Mouse (Mus musculus): ENCODE results near the gene Bola1. TPM values are rescaled to one million over a fixed set of nuclear protein-coding genes. Genes with fewer than 3 reads are reported as not detected.
"Not testable (repeated sequence)": the region's sequence is repeated elsewhere in the genome, so short reads cannot be mapped to it uniquely, and the experiment has no call there.

Bola1 gene
- total RNA-seq, 1 experiment from 2014 or later, result 6.9 TPM

DNA sequence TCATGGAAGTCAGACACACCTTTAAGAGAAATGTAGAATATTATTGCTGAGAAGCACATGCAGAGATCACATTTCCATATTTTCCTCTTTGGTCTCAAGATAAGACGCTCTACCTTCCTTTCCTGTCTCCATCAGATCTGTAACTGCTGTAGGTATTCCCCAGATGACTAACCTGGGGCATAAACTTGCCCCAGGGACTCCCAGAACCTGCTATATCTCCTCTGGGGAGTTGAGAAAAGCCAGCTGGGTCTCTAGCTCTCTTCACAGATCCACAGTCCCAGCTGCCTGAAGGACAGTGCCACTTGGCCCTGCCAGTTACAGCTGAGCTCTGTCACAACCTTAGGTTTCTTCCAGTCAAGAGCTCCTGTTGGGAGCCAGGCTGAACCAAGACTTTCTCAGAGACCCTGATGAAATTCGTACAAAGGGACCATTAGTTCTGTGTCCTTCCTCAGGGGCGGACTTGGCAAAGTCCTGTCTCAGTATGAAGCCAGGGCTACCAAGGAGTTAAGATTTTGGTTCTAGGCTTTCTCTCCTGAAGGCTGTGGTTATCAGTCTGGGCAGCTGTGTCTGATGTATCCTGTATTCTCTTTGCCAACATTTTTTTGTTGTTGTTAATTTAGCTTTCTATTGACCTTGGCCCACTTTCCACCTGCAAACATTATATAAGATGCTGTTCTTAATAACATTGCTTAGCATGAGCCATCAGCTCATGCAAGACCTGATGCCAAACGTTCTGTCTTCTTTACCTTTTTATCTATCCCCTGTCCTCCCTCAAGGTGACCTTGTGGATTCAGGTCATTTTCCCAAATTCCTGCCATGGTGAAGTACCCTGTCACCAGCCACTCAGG is 11.6 kb upstream of the Bola1 start:
- no peak for ATAC-seq (replicated peaks; ENCODE audit: insufficient number of reproducible peaks, low FRiP score, low TSS enrichment, poor library complexity, severe bottlenecking)

DNA sequence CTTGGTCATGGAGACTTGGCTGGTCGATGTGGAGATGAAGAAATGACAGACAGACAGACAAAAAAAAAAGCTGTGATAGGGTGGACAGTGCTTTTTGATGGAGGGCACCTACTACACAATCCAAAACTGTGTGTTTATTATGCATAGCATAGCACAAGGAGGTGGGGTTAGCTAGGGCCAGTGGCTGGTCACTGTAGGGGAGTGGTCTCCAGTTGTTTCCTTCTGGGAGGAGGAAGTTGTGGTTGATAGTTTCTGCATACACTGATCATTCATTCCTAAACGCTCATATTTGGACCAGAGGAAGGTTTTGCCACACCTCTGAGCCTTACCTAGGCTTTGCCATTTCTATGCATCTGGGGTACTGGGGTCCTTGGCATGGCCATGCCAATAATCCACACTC is 10.9 kb upstream of the Bola1 start:
- ATAC-seq (replicated peaks; ENCODE audit: insufficient number of reproducible peaks, low FRiP score, low TSS enrichment, poor library complexity, severe bottlenecking), result peak; percentile 57; the same call in 1 of the 2 replicates

DNA sequence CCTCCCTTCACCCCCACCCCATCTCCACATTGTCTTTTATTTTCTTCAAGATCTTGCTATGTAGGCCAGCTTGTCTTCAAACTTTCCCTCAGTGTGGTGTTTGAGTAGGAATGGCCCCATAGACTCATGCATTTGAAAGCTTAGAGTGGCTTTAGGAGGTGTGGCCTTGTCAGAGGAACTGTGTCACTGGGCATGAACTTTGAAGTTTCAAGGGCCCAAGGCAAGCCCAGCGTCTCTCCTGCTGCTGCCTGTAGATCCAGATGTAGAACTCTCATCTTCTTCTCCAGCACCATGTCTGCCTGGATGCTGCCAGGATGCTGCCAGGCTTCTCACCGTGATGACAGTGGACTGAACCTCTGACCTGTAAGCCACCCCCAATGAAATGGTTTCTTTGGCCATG is 9.3 kb upstream of the Bola1 start:
- ATAC-seq (replicated peaks; ENCODE audit: insufficient number of reproducible peaks, low FRiP score, low TSS enrichment, poor library complexity, severe bottlenecking), result 0 out of 2 replicates have a peak, but pooled peaks have one; percentile 14

DNA sequence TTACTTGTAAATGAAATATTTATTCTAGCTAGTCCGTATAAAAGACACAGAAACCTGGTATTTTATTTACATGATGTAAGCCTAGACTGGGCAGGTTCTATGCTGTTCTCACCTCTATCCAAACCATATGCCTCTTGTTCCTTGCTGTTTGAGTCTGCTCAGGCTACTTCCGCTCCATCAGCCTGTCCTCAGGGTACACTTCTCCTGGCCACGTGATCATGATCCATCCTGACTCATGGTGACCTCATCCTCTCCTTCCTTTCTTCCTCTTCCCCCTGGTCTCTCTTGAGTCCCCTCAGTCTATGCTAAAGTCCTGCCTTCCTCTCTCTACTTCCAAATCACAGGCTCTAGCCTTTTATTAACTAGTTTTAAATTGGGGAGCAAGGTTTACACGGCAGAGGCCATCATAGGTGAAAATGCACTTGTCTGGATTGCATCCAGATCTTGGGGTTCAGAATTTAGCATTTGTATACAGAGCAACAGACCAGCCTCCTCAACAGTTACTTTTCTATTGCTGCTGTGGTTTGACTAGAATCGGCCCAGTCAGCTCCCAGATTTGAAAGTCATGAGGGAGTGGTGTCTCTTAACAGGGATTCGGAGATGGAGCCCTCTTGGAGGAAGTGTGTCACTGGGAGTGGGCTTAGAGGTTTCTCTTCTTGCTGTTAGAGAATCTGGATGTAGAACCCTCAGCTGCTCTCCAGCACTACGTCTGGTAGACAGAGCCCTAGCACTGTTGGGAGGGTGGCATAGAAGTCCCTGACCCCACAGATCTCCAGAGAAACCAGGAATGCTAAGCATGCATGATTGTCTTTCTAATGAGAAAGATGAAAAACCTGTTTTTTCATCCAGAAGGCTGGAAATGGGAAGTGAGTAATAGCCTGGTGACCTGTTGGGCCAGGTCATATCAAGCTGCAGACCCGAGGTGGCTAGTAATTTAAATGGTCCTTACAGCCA is 7.5 kb upstream of the Bola1 start:
- peak; percentile 62 for ATAC-seq (replicated peaks; ENCODE audit: insufficient number of reproducible peaks, low FRiP score, low TSS enrichment, poor library complexity, severe bottlenecking)

DNA sequence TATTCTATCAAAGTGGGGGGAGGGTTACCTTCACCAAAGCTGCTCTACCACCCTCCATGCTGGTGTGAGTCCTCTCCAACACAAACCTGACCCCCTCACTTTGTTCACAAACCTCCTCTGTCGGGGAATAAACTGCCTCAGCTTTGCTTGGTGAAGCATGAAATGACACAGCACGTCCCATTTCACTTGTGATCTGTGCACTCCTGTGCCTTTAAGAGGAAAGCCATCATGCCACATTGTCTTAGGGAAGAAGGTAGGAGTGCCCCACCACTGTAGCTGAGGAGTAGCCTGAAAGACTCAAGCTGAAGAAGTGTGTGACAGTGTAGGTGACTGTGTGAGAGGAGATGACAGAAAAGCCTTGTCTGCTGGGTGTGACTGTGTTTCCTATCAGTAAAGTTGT is 5.9 kb upstream of the Bola1 start:
- no peak for ATAC-seq (replicated peaks; ENCODE audit: insufficient number of reproducible peaks, low FRiP score, low TSS enrichment, poor library complexity, severe bottlenecking)

DNA sequence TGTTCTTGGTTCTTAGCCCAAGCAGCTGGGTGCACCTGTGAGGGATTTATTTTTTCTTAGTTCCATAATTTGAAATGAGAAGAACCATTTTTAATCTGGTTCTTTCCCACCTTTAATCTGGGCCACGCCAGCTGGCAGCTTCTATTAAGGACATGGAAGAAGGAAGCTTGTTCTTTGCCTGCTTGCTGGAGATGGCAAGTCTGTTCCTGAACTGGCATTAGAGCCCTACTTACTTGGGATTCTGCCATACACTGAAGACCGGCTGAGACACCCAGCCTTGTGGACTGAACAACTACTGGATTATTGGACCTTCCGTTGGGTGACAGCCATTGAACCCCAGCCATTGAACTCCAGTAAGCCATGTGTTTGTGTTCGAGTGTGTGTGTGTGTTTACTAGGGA is 3.3 kb upstream of the Bola1 start:
- no peak for ATAC-seq (replicated peaks; ENCODE audit: insufficient number of reproducible peaks, low FRiP score, low TSS enrichment, poor library complexity, severe bottlenecking)

DNA sequence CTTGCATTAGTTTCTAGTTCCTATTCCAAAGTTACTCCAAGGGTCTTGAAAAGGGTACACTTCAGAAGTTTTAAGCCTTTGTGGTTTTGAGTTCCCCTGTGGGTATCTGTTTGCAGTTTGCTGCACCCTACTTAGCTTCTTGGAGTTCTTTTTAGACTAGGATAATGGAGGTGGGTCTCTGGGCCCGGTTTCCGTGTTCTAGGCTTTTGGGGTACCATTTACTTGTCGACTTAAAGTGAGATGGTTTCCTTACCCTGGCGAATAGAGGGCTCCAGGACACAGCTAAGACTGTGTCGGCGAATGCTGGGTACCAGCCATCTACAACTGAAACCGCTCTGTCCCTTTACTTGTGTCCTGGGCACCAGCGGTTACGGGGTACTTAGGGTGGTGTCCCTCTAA is 2.1 kb upstream of the Bola1 start:
- ATAC-seq (replicated peaks; ENCODE audit: insufficient number of reproducible peaks, low FRiP score, low TSS enrichment, poor library complexity, severe bottlenecking), result no peak

DNA sequence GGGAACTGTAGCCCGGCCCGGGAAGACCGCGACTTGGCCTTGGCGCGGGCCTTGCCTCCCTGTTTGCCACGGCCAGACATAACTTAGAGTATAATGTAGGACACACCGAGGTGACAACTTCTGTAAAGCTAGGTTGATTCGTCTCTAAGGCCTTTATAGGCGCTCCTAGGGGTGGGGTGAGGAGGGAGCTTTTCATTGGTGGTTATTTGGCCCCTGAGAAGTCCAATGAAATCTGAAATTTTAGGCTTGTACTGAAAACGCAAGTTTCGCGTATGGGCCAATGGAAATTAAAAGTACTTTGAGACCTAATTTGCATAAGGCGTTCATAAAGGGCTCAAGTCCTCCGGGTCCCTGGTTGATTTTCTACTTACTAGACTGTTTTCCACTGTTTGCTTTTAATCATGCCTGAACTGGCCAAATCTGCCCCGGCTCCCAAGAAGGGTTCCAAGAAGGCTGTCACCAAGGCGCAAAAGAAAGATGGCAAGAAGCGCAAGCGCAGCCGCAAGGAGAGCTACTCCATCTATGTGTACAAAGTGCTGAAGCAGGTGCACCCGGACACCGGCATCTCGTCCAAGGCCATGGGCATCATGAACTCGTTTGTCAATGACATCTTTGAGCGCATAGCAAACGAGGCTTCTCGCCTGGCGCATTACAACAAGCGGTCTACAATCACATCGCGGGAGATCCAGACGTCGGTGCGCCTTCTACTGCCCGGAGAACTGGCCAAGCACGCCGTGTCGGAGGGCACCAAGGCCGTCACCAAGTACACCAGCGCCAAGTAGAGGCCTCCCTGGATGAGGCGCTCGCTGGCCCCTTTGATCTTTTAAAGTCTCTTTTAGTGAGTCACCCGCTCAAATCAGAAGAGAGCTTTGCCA is 1.5 kb upstream of the Bola1 start, which contains the start of the genes Hist2h2ac and Hist2h2be:
Gene Hist2h2ac, minus strand, starts transcription at position 116 of the 875 bp plus-strand sequence.
Gene Hist2h2be, plus strand, starts transcription at position 355 of the 875 bp plus-strand sequence.
- ATAC-seq (replicated peaks; ENCODE audit: insufficient number of reproducible peaks, low FRiP score, low TSS enrichment, poor library complexity, severe bottlenecking), result peak; percentile 82

DNA sequence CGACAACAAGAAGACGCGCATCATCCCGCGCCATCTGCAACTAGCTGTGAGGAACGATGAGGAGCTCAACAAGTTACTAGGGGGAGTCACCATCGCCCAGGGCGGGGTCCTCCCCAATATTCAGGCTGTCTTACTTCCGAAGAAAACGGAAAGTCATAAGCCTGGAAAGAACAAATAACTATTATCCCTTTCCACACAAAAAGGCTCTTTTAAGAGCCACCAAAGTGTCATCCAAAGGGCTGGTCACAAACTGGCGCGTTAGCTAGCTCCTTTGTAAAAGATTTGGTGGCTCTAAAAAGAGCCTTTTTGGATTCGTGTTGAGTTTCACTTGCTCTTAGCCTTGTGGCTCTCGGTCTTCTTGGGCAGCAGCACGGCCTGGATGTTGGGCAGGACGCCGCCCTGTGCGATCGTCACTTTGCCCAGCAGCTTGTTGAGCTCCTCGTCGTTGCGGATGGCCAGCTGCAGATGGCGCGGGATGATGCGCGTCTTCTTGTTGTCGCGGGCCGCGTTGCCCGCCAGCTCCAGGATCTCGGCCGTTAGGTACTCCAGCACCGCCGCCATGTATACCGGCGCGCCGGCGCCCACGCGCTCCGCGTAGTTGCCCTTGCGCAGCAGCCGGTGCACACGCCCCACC is 739 bp upstream of the Bola1 start:
- not testable (repeated sequence) for ATAC-seq (replicated peaks; ENCODE audit: insufficient number of reproducible peaks, low FRiP score, low TSS enrichment, poor library complexity, severe bottlenecking)

DNA sequence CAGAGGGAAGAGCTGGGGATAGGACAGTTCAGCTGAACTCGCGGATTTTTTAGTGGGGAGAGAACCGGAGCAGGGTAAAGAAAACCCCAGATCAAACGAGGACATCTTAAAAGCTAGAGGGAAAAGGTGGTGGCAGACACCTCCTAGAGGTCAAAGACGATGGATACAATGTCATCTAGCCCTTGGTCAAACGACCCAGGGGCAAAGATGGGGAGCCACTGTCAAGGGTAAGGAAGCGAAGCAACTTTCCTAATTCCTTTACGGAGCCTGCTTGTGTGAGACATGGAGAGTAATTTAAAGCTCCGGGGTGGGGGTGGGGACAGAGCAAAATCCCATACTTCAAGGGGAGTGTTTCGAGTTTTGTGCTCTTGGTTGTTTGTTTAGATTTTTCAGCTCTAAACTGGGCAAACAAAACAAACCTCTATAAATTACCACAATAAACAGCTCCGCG is 293 bp downstream of the Bola1 start:
- no peak for ATAC-seq (replicated peaks; ENCODE audit: insufficient number of reproducible peaks, low FRiP score, low TSS enrichment, poor library complexity, severe bottlenecking)

DNA sequence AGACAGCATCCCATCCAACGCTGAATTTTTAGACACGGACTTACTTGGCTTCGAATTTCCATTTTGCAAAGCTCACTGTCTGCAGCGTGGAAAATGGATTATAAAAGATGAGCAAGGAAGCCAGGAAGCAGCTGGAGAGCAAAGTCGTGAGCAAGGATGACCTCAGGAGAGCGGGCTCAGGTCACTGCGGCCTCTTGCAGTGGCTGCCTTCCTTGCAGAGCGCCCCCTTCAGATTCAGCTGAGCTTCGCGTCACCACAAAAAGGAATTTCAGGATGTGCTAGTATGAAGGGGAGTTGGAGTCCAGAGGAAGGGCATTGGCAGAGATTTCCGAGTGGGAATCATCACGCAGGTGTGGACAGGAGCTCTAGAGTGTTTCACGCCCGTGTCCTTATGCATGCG is 10.3 kb downstream of the Bola1 start:
- ATAC-seq (replicated peaks; ENCODE audit: insufficient number of reproducible peaks, low FRiP score, low TSS enrichment, poor library complexity, severe bottlenecking), result no peak

DNA sequence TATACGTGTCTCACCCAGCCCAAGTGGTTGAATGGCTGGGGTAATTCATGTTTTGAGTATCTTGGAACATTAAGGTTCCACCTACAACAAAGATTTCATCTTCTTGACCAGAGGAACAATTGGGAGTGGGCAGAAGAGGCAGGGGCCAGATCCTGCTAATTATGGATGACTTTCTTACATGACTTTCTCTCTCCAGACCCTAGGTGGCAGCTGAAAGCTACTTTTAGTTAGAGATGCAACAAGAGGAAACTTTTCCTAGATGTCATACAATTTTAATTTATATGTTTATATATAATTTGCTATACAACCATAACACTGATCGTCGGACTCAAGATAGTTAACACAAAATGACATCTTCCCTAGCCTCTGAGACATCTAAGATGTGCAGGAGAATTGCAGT is 11.7 kb downstream of the Bola1 start:
- no peak for ATAC-seq (replicated peaks; ENCODE audit: insufficient number of reproducible peaks, low FRiP score, low TSS enrichment, poor library complexity, severe bottlenecking)

DNA sequence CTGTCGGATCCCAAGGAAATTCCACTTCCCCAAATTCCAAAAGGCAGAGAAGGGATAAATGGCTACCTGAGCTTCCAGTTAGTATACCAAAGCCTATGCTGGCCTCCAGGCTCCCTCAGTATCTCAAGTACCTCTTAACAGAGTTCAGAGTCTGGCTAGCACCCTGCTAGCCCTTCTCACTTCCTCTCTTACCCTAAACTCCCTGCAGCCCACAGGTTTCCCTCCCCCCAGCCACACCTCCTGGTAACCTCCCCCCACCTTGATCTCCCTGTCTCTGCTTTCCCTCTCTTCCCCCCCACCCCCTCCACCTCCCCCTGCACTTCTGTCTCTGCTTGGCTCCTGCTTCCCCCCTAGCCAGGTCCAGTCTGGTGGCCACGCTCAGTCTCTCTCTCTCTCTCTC is 19.8 kb downstream of the Bola1 start:
- no peak for ATAC-seq (replicated peaks; ENCODE audit: insufficient number of reproducible peaks, low FRiP score, low TSS enrichment, poor library complexity, severe bottlenecking)

DNA sequence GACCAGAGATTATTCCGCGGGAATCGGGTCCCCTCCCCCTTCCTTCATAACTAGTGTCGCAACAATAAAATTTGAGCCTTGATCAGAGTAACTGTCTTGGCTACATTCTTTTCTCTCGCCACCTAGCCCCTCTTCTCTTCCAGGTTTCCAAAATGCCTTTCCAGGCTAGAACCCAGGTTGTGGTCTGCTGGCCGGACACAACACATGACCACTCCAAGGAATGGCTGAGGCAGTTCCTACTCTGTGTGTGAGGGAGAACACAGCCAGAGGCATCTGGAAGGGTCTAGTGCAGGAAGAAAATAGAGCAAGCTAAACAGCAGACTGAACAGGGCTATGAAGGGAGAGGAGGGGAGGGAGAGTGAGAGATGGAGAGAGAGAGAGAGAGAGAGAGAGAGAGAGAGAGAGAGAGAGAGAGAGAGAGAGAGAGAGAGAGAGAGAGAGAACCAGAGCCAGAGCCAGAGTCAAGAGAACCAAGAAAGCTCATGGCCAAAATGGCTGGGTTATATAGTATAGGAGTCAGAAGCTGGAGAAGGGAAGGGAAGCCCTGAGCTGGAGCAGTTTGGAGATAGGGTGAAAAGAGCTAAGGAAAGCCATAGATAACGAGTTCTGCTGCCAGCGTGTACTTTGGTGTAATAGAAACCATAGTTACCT is 20.8 kb downstream of the Bola1 start:
- ATAC-seq (replicated peaks; ENCODE audit: insufficient number of reproducible peaks, low FRiP score, low TSS enrichment, poor library complexity, severe bottlenecking), result not testable (repeated sequence)

DNA sequence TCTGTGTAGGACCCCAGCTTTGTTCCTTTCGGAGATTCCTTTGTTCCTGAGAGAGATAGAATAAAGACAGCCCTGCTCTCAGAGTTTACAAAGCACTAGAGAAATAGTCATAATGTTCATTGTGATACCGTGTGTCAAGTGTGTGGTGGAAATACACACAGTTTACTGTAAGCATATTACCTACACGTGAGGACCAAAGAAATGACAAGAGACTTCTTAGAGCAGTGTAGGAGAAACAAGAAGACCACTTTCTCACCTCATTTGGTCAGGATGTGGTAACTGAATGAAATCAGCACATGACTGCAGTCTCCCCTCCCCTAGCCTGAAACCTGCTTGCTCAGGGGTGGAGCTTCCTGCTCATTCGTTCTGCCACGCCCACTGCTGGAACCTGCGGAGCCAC is 21.3 kb downstream of the Bola1 start:
- ATAC-seq (replicated peaks; ENCODE audit: insufficient number of reproducible peaks, low FRiP score, low TSS enrichment, poor library complexity, severe bottlenecking), result no peak

DNA sequence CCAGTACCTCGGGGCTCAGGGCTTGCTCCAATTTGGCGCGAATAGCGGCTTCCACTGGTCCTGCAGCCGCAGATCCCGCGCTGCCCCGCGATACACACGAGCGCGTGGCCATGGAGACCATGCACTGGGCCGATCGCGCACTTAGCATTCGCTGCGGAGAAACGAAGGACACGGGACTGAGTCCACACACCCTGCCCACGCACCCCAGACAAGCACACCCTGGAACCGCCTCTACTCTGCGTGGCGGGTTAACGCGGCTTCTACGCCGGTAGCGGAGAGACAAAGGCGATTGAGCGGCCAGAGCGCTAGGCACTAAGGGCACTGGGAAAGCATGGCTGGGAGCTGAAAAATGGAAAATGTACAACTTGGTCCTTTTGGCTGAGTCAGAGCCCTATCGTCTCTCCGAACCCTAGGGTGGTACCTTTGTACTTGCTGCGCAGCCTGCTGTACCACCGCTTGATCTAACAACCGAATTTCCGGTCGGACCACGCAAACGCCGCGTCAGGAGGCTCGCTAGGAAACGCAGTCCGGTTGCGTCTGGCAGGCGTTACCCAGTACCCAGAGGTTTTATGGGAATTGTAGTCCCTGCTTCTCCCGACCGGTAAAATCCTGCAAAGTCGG is 22.3 kb downstream of the Bola1 start:
- ATAC-seq (replicated peaks; ENCODE audit: insufficient number of reproducible peaks, low FRiP score, low TSS enrichment, poor library complexity, severe bottlenecking), result peak; percentile 89

DNA sequence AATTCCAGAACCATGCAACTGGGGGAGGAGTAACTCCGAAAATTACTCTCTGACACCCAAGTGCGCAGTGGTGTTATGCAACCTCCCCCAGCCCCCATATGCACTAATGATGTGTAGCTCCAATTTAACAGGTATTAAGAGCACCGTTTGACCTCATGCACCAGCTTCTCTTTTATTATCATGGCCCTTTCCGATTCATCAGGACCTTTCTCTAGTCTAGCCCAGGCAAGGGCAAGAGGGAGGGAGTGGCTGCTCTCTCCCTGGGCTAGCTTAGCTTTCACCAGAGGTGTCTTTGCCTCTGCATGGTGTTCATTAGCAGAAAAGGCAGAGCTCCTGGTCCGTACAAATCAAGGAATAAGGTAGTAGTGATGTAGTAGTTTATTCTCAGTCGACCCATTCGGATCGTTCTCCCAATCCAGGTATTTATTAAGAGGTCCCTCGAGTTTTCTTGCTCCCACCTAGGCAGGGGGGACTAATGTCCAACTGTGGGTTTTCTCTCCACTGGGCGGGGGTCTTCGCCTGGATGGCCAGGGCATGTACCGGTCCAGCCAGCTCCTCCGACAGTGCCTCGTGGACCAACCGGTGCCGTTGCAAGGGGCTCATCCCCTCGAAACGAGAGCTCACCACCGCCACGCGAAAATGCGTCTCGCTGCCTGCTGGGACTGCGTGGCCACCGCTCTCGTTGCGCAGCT is 22.9 kb downstream of the Bola1 start:
- ATAC-seq (replicated peaks; ENCODE audit: insufficient number of reproducible peaks, low FRiP score, low TSS enrichment, poor library complexity, severe bottlenecking), result no peak

Measured in monocyte, adult 5-6 weeks (primary cell).